Mouse (Mus musculus) gastrocnemius, postnatal 4 days (tissue): ENCODE measurements at regions not wholly inside any gene's neighbourhood (a gene's known extent, or its start where the extent isn't known, plus 50 kb on each side); places are given as distances from the start of the nearest gene placed in this dataset.

Experiments
- DNase-seq, 2 experiments: peaks; one replicate each; pipeline ENCODE4 v3.0.0; 2021 to 2022; ENCODE audit warnings: low spot score in 2 of 2, mixed read lengths in 2 of 2

DNA sequence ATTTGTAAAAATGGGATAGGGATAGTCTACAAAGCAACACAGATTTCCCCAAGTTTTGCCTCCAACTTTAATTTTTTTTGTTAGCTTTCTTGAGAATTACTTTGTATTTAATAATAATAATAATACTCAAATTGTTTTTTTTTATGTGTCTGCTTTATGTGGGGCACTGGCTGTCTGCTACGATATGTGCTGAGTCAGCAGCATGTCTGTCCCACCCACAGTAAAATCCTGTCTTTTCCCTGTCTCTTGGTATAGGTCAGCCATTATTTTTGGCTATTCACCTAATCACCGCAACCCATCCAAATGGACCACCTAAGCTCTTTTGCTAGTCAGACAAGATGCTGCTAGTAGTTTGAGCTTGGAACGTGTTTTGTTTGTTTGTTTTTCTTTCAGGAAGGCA, 473.0 kb downstream of the Hs3st4 start:
- DNase-seq = no peak

DNA sequence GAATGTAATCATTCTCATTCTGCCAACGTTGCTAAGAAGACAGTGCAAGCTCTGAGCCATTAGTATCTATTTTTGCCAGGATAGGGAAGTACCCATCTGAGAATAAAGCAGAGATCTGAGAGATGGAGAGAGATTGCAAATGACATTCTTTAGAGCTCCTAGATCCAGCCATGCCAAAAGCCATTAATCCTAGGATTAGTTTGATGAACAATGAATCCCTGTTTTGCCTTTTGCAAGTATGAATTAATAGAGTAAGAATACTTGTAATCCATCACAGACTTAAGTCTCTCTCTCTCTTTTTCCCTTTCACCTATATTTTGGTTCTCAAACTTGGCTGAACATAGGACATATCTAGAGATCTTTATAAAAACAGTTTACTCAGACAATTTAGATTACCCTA, 504.7 kb downstream of the Hs3st4 start:
- DNase-seq = no peak

DNA sequence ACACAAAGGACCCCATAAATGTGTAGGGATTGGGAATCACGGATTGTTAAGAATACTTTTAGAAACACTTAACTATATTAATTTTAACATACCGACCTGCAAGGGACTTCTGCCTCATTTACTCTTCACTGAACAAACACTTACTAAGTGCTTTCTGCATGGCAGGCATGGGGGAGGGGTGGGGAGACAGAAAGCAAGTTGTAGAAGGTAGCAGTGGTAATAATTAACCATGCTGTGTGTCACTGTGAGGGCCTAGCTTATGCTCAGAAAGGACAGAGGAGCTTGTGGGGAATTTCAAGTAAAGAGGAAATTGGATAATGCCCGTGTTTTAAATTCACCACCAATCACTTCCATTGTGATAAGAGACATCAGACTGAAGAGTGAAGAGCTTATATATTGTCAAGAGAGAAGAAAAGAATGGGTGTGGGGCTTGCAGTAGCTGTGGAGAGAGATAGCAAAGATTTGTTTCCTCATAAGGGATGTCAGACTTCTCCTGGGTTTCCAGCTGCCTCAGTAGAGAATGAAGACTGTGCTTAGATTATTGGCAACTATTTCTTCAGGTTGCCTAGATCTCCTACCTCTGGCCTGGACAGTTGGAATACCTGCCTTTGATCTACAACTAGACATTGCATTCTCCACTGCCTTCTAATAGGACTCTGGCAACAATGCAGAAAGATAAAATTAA, 508.6 kb downstream of the Hs3st4 start:
- no peak for DNase-seq

DNA sequence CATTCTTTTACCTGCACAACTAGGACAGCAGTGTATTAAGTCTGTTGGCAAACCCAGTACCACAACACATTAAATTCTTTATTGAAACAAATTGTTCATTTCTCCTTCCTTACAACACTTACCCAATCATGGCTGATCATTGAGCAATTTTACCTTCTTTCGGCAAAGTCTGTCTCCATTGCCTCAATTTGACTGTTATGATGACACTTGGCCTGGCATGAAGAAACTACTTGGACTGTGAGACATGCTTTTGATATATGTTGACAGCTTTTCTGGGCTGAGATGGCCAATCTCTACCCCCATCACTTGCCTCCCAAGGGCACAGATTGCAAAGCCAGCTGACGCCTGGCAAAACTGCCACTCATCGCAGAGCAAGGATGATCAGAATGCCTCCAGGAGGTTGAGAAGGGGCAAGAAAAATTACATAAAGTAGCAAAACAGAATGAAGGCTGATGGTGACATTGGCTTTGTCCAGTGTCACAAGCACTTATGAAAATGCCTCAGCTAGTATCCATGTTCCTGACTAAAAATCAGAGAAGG, 509.3 kb downstream of the Hs3st4 start:
- DNase-seq = no peak

DNA sequence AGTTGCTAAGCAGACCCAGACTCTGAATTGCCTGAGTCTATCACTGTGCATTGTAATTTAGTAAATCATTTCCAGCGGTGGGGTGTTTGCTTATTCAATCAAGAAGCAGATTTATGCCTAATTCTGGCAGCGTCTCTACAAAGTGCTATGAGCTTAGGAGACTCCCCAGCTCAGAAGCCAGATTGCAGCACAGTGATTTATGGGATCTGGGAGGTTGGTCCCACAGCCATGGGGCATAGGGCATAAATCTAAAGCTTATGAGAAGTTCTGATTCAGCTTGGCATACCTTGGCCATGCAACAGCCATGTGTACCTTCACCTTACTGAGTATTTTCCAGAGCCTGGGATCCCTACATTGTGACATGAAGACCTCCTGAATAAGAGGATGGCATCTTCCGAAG, 518.0 kb downstream of the Hs3st4 start:
- DNase-seq = no peak

DNA sequence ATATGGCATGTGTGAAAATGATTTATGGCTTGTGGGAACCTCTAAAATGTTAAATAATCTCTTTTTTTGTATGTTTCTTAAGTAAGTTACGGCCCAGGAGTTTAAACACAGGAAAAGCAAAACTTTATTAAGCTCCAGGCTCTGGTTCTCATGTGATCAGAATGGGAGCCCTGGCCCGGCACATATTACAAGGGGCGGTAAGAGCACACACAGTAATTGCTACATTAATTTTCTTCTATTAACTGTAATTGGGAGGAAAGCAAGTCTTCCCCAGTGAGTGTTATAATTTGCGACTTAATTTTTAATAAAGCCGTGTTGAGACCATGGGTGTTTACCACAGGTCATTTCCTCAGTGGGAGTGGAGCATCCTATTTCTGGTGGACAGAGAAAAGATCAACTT, 520.1 kb downstream of the Hs3st4 start:
- DNase-seq = no peak

DNA sequence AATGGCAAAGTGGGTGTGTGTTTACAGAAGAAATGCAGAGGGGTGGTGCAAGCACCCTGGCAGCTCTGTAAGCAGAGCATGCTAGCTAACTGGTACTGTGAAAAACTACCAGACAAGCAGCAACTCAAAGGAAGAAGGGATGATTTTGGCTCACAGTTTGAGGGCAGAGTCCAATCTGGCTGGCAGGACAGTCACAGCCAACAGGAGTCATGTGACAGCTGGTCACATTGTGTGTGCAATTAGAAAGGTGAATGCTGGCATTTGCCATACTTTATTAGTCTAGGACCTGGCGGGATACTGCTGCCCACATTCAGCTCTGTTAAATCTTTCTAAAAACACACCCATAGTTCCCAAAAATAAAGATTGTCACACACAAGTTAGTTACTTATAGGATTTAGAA, 566.4 kb downstream of the Hs3st4 start:
- DNase-seq = no peak

DNA sequence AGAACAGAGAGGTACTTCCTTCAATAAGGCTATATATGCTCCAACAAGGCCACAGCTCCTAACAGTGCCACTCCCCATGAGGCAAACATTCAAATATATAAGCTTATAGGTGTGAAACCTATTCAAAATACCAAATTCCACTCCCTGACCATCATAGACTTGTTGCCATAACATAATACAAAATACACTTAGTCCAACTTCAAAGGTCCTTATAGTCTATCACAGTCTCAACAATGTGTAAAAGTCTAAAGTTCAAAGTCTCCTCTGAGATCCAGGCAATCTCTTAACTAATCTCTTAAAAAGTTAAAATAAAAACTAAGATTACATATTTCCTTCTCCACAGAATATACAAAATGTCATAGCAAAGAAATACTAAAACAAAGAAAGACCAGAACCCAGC, 574.5 kb downstream of the Hs3st4 start:
- DNase-seq = no peak

DNA sequence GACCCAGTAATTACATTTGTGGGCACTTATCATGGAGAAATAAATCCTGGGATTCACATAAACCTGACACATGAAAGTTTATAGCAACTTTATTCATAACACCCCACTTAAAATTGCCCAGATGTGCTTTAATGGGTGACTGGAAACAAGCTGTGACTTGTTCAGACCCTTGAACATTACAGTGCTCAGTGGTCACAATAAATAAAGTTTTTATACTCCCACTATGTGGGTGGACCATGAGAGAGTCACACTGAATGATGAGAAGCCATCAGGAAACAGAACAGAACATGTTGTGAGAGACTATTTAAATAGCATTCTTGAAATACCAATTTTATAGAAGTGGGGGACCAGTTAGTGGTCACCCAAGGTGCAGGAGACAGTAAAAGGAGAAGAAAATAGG, 588.1 kb downstream of the Hs3st4 start:
- DNase-seq = no peak

DNA sequence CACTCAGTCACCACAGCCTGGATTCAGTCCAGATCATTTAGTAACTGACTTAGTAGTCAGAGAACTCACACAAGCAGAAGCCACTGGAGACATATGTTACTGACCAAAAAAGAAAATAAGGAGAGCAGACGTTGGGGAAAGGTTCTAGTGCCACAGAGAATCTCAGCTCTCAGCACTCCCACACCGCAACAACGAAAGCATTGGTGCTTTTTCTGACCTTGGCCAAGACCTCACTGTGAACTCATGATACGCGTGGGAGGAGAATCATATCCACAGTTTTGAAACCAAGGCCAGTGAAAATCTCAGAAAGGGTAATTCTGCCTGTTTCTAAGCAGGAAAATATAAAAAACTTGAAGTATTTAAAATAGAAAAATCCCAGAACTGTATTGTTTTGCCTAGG, 591.0 kb downstream of the Hs3st4 start:
- no peak for DNase-seq

DNA sequence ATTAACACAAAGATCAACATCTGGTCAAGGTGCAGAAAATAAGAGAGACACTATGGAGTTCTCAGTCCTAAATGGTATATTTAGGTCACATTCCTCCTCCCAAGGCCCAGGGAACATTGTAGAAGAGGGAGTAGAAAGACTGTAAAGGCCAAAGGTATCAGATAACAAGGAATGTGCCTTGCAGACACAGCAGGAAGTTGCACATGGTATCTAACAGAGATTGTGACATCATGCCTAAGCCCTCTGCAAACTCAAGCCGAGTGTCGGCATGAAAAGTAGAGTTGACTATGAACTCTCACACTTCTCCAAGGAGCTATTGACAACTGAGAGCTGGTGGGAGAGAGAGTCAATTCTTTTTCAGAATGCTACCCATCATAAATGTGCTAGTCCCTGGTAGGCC, 598.7 kb downstream of the Hs3st4 start:
- DNase-seq = no peak

DNA sequence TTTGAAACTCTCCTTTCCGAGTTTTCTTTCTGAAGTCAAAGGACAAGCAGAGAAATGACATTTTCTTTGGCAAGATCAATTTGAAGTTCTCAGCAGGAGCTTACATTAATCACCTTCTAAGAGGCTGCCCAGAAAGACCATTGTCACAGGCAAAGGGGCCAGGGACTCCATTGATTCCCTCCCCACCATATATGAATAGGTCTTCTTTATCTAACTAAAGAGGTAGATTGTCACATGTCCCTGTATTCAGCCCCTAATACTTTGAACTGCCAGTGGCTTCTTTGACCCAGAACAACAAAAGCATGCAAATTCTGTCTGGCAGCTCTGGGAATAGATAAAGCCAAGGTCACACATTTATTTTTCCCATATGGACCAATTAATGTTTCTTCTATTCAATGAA, 602.6 kb downstream of the Hs3st4 start:
- no peak for DNase-seq

DNA sequence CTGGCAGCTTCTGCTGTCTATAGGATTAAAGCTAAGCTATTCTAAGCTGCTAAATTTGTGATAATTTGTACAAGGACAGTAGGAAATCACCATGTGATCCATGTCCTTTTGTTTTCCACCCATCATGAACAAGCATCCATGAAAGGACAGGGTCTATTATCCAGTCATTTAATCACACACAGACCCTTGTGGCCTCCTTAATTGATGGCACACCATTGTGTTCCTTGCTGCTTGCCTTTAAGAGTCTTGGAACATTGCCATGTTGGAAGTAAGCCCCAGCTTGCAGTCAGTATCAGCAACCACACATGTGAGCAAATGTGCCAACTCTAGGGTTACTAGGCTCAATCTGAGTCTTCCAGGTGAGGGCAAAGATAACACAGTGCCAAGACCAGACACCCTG, 608.7 kb downstream of the Hs3st4 start:
- no peak for DNase-seq

DNA sequence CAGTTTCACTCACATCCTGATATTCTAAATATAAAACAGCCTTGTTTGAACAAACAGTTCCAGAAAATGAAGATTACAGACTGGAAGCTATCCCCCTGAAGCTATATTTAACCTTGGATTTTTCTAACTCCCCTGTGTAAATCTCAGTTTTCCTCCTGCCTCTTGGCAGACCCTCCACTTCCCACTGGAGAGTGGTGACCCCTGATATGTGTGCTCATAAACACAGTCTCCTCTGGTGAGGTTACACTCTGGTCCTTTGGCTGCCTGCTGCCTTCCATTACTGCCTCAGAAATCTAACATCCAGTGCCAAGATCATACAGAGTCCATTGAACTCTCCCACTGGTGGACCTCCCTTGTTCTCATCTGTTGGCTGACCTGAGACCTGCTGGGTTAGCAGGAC, 610.8 kb downstream of the Hs3st4 start:
- DNase-seq = no peak

DNA sequence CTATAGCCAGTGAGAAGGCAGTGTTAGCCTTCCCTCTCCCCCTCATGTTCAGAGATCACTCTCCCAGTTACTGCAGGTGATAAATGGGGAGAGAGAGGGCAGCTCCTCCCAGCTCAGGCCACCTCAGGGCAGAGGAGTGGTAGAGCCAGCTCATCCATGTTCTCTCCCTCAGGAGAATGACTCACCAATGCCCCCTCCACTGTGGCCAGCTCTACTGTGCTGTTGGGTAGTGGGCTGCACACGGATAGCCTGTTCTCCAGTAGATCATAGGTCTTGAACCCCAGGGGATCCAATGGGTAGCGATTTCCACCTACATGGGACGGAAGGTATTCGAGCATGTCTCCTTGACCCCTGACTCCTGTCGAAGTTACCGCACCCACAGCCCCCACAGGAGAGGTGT, 618.1 kb downstream of the Hs3st4 start:
- no peak for DNase-seq

DNA sequence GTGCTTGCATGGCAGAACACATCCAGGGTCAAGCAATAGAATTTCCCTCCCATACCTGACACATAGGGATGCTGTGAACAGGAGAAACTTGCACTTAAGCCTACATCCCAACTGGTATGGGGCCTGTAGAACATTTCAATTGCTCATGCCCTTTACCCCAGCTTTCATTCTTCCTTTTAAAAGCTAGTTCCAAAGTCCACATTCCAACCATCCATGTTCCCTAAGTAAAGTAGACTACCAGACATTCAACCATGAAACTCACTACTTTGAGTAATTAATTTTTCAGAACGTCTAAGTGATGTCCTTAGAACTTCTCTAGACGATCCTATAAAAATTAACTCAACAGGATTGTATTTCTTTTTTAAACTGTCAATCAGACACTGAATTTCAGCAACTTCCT, 621.9 kb downstream of the Hs3st4 start:
- DNase-seq = no peak

DNA sequence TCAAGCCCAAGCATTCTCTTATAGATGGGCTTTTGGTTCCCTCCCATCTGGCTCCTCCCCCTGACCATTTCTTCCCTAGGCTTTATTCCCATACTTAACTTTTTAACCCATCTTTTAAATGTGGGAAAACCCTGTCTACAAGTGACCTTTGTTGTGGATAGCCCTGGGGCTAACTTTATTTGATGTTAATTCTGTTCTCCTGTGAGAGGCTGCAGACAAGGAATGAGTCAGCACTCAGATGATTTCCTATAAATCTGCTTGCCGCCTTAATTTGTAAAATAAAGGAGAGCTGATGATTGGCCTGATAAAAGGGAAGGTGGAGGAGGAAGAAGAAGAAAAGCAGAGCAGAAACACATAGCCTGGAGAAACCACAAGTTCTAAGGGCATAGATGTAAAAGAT, 623.3 kb downstream of the Hs3st4 start:
- DNase-seq = no peak

DNA sequence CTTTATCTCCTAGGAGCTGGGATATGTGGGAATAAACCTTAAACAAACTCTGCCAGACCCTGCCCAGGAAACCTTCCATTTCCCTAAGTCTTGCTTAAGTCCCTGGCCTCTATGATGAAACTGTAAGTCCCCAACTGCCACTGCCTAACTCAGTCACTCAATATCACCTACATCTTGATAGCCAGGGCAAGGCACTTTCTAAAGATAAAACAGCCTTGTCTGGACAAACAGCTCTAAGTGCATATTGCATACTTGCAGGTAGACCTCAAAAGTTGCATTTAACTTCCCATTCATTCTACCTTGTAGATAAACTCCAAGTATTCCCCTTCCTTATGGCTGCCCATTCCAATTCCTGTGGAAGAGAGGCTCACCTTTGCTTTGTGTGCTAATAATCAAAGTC, 624.4 kb downstream of the Hs3st4 start:
- DNase-seq = no peak

DNA sequence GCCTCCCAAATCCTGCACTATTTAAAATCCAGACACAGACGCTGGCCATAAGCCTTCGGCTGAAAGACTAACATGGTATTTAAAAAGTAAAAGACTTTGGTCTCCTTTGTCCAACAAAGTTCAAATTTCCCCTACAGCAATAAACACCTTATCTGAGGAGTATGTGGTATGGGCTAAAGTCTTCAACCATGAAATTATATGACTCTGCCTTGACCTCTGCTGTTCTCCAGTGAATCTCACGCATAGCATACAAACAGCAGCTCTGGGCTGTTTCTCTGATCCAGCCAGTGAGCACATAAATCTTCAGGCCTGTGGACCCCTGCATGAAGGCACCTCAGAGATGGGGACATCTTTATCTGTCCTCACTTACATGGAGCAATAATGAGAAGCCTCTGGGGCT, 627.8 kb downstream of the Hs3st4 start:
- DNase-seq = no peak

DNA sequence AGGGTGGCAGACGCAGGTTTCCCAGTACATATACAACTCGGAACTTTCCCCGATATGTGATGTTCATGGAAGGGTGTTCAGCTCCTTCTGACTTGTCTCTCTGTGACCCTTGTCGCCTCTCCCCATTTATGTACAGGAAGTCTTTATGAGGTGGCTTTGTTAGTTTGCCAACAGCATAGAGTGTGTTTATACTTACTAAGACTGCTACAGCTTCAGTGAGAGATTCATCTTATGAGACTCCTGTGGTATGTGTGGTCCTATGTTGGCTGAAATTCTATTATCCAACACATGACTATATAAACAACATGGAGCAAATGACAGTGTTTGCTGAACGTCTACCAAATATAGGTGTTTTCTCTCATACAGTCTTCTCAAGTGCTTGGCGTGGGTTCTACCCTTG, 664.5 kb downstream of the Hs3st4 start:
- no peak for DNase-seq

DNA sequence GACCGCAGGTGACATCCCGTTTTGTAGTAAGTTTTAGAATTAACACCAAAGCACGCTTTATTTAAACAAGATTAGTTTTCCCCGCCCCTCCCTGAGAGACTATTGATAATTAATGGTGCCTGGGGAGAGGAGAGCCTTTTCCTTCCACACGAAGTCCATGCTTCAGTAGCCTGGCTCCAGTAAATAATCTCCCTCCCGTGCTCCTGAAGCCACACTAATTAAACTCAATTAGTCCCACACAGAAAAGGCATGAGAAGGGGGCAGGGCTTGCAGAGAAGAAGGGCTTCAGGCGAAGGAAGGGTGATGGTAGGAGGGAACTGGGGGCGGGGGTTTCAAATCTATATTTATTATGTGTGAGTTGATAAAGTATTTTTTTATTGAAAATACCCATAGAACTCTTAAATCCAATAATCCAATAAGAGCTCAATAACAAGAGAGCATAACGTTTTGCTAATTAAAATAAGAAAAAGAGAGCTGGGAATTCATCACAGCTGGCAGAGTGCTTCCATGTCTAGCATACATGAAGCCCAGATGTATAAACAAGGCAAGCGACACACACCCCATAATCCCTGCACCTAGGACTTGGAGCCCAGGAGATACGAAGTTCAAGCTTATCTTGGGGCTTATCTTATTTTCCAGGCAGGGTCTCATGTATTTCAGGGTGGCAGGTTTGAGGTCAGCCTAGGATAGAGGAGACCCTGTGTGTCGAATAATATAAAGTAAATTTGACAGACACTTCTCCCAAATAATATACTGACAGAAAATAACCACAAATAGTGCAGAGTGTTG, 684.7 kb downstream of the Hs3st4 start:
- no peak for DNase-seq

DNA sequence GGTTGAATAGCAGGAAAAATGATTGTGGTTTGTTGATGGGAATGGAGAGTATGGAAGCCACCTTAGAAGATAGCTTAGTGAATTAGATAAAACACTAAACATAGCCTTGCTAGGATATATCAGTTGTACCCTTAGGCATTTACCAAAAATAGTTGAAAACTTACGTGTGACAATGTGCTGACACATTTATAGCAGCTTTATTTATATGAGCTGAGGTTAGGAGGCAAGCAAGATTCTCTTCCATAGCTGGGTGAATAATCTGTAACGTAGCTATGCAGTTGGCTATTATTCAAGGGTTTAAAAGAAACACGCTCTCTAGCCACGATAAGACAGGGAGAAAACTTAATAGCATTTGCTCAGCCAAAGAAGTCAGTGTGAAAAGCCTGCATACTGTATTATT, 685.4 kb downstream of the Hs3st4 start:
- no peak for DNase-seq

DNA sequence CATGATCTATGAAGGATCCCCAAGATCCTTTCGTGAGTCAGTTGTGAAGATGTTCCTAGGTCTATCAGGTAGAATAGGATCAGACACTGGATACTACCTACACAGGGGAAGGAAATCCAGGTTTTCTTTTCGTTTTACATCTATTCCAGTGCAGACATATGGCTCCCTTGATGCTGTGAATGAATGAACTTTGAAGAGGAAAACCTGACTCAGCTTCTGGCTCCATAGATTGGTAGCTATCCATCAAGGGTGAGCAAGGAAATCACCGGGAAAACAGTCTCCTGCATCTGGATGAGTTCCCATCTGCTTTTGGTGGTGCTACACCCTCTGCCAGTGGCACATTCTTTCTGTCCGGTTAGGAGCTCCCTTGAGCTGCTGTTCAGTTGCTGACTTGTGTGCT, 687.8 kb downstream of the Hs3st4 start:
- DNase-seq = no peak
